ENCODE assay signal across 30 mouse cellular contexts in the genomic region with DNA sequence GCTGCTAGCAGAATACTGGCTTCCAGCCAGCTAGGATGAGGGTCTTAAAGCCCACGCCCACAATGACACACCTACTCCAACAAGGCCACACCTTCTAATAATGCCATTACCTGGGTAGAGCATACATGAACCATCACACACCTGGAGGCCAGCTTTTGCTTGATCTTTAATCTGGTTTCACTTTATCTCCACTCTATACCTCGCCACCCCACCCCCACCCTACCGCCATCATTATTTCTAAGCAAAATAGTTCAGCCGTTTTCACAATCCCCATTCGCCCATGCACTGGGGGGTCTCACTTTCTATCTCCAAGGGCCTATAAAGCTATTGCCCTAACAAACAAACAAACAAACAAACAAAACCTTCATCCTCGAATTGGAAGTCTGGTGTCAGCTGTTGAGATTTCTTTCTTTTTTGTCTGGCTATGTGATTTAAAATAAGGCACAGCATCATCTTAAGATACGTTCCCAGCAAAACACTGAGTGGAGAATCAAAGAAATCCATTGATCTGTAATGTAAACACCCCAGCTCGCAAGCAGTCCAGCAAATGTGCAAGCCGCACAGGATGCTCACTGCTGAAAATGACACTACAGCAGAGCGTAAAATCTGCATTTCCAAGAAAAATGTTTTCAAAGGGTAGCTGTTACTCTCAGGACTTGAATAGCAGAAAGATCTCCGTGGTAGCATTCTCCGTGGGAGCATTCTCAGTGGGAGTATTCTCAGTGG. TPM values are rescaled to one million over a fixed set of nuclear protein-coding genes. Genes with fewer than 3 reads are reported as not detected.
DNase-seq lines count a peak whose midpoint lies in the region; ATAC-seq lines count a peak whose summit lies in the region.
"Had no signal": no experiment of that assay in that cellular context is flagged by ENCODE, and none has a peak within 500 bp of the region (broad histone marks: within the 10 kb centered on the region; RNA-seq: fewer than 3 reads in every experiment).

No protein-coding gene starts in this region.

- WGBS in midbrain, embryonic 12.5 days, result 83% methylated on average over 12 of the region's 12 CpGs
- 85% methylated on average over 12 of the region's 12 CpGs for WGBS in midbrain, embryonic 11.5 days
- 81% methylated on average over 12 of the region's 12 CpGs for WGBS in kidney, embryonic 14.5 days

- no peak overlapping the region for H3K4me2 ChIP-seq in midbrain, embryonic 12.5 days (replicated peaks)
- no peak overlapping the region for H3K4me2 ChIP-seq in midbrain, embryonic 11.5 days
- no peak overlapping the region for H3K4me2 ChIP-seq in kidney, embryonic 14.5 days (replicated peaks; ENCODE audit: low read depth, low read length)
- H3K4me2 ChIP-seq: embryonic facial prominence, embryonic 13.5 days; heart, embryonic 13.5 days; neural tube, embryonic 12.5 days had no signal

- no peaks in the 10 kb centered on the region for H3K27me3 ChIP-seq in midbrain, embryonic 12.5 days
- H3K27me3 ChIP-seq in midbrain, embryonic 11.5 days (ENCODE audit: control insufficient read depth, insufficient read depth, low read length), result no peaks in the 10 kb centered on the region
- H3K27me3 ChIP-seq in kidney, embryonic 14.5 days (ENCODE audit: control insufficient read depth, insufficient read depth, low read length), result no peaks in the 10 kb centered on the region
- H3K27me3 ChIP-seq: embryonic facial prominence, embryonic 13.5 days; heart, embryonic 13.5 days; neural tube, embryonic 12.5 days; Patski had no signal

- no peaks in the 10 kb centered on the region for H3K36me3 ChIP-seq in midbrain, embryonic 12.5 days
- no peaks in the 10 kb centered on the region for H3K36me3 ChIP-seq in midbrain, embryonic 11.5 days (ENCODE audit: control insufficient read depth, insufficient read depth, low read length)
- no peaks in the 10 kb centered on the region for H3K36me3 ChIP-seq in kidney, embryonic 14.5 days (ENCODE audit: control insufficient read depth, insufficient read depth, low read length)
- H3K36me3 ChIP-seq: embryonic facial prominence, embryonic 13.5 days; G1E; heart, embryonic 13.5 days; hindbrain, embryonic 10.5 days; neural tube, embryonic 12.5 days had no signal

- DNase-seq in midbrain, embryonic 11.5 days (ENCODE audit: low spot score, missing footprints), result no peak
- peak; percentile 49 for DNase-seq in CD4-positive helper T cell, adult 2 months (ENCODE audit: low read depth, low spot score)
- DNase-seq in naive thymus-derived CD4-positive, alpha-beta T cell, adult 2 months (ENCODE audit: low read depth), result peak; percentile 60
- DNase-seq in frontal cortex, postnatal 36 days (ENCODE audit: low spot score in 2 of 2), result no peak
- DNase-seq: adrenal gland, postnatal 14 days; cerebellum, adult 11-12 months; cerebellum, postnatal 10 days; heart, adult 2 months; heart, postnatal 10 days; kidney, adult 8-10 months; kidney, postnatal 10 days; liver; lung, adult 2 months; lung, postnatal 10 days; right cerebral cortex, adult 18-20 months; thymus, postnatal 4 days had no signal

- no peak overlapping the region for H3K9ac ChIP-seq in midbrain, embryonic 12.5 days (replicated peaks)
- no peak overlapping the region for H3K9ac ChIP-seq in midbrain, embryonic 11.5 days (ENCODE audit: low read length)
- no peak overlapping the region for H3K9ac ChIP-seq in kidney, embryonic 14.5 days (ENCODE audit: low read depth, low read length)
- H3K9ac ChIP-seq: embryonic facial prominence, embryonic 13.5 days; heart, embryonic 13.5 days; liver, embryonic 14.5 days; neural tube, embryonic 12.5 days had no signal

- H3K27ac ChIP-seq in midbrain, embryonic 12.5 days (replicated peaks), result 0 out of 2 replicates have a peak overlapping the region, but pooled peaks have one; percentile 1
- no peak overlapping the region for H3K27ac ChIP-seq in midbrain, embryonic 11.5 days (ENCODE audit: low read depth, low read length)
- H3K27ac ChIP-seq in kidney, embryonic 14.5 days (ENCODE audit: low read depth, low read length), result no peak overlapping the region
- H3K27ac ChIP-seq: embryonic facial prominence, embryonic 13.5 days; heart, adult 2 months; heart, embryonic 13.5 days; hindbrain, embryonic 10.5 days; liver, embryonic 14.5 days; macrophage; neural tube, embryonic 12.5 days had no signal

- ATAC-seq in midbrain, embryonic 12.5 days (ENCODE audit: low FRiP score, low read depth), result no peak
- ATAC-seq in midbrain, embryonic 11.5 days (ENCODE audit: low FRiP score), result no peak
- peak; percentile 30 for ATAC-seq in CD4-positive, CD25-positive, alpha-beta regulatory T cell, adult 4 months
- no peak for ATAC-seq in kidney, embryonic 14.5 days (ENCODE audit: low FRiP score, low TSS enrichment)
- ATAC-seq: hindbrain, embryonic 16.5 days; intestine, embryonic 16.5 days; Patski had no signal

- H3K4me1 ChIP-seq in midbrain, embryonic 12.5 days, result peaks cover 13% of the 10 kb centered on the region
- peaks cover 4% of the 10 kb centered on the region; the same call in 1 of the 2 replicates for H3K4me1 ChIP-seq in midbrain, embryonic 11.5 days (ENCODE audit: control insufficient read depth, insufficient read depth, low read length)
- no peaks in the 10 kb centered on the region for H3K4me1 ChIP-seq in kidney, embryonic 14.5 days (ENCODE audit: control insufficient read depth, insufficient read depth, low read length)

- H3K9me3 ChIP-seq in midbrain, embryonic 12.5 days, result no peaks in the 10 kb centered on the region
- H3K9me3 ChIP-seq in midbrain, embryonic 11.5 days (ENCODE audit: control insufficient read depth, low read length), result no peaks in the 10 kb centered on the region
- no peaks in the 10 kb centered on the region for H3K9me3 ChIP-seq in kidney, embryonic 14.5 days (ENCODE audit: control insufficient read depth, low read length)
- H3K9me3 ChIP-seq: embryonic facial prominence, embryonic 13.5 days; G1E; heart, embryonic 13.5 days; hindbrain, embryonic 10.5 days; neural tube, embryonic 12.5 days had no signal

- H3K4me3 ChIP-seq in midbrain, embryonic 12.5 days, result no peak overlapping the region
- no peak overlapping the region for H3K4me3 ChIP-seq in midbrain, embryonic 11.5 days (ENCODE audit: low read depth, low read length)
- H3K4me3 ChIP-seq in kidney, embryonic 14.5 days (ENCODE audit: low read length), result no peak overlapping the region
- H3K4me3 ChIP-seq: embryonic facial prominence, embryonic 13.5 days; heart, adult 2 months; heart, embryonic 13.5 days; hindbrain, embryonic 10.5 days; neural tube, embryonic 12.5 days had no signal

RNA-seq across cellular contexts. Expression of a gene that starts 13.9 kb away (rescaled TPM):
- not detected in 2 replicates for polyA plus RNA-seq in midbrain, embryonic 12.5 days (2016; fragmentation: Nextera tagmentation; extraction: Ambion mirVana)
- not detected in 2 replicates for polyA plus RNA-seq in midbrain, embryonic 11.5 days (2014; fragmentation: Nextera tagmentation; extraction: Ambion mirVana)
- 1 to 10 TPM; 2.0 to 2.1 TPM for polyA plus RNA-seq in CD4-positive, CD25-positive, alpha-beta regulatory T cell, adult 4 months (2017; shearing (Covaris generic))
- 0.53 and 0.71 TPM in 2 replicates for polyA plus RNA-seq in kidney, embryonic 14.5 days (2014; fragmentation: Nextera tagmentation; extraction: Ambion mirVana)
- polyA plus RNA-seq: embryonic facial prominence, embryonic 13.5 days; forebrain, embryonic 11.5 days; G1E; heart, adult 2 months; heart, embryonic 13.5 days; hindbrain, embryonic 16.5 days; intestine, embryonic 16.5 days; liver, embryonic 14.5 days; macrophage; neural tube, embryonic 12.5 days; Patski had no signal

RNA-seq across cellular contexts. Expression of a gene that starts 59.9 kb away (rescaled TPM):
- polyA plus RNA-seq in midbrain, embryonic 12.5 days (2016; fragmentation: Nextera tagmentation; extraction: Ambion mirVana), result 0.31 and 0.47 TPM in 2 replicates
- polyA plus RNA-seq in midbrain, embryonic 11.5 days (2014; fragmentation: Nextera tagmentation; extraction: Ambion mirVana), result 0.21 and 0.33 TPM in 2 replicates
- polyA plus RNA-seq in CD4-positive, CD25-positive, alpha-beta regulatory T cell, adult 4 months (2017; shearing (Covaris generic)), result 100 to 1,000 TPM; 342 to 463 TPM
- 0.17 and 0.57 TPM in 2 replicates for polyA plus RNA-seq in kidney, embryonic 14.5 days (2014; fragmentation: Nextera tagmentation; extraction: Ambion mirVana)
- polyA plus RNA-seq: G1E had no signal

Comparison
In these comparisons a context has a peak if more than half of its experiments do, and no peak if none do; other contexts are left out.
1. DNase-seq: peak in CD4-positive helper T cell, adult 2 months (single experiment) and naive thymus-derived CD4-positive, alpha-beta T cell, adult 2 months (single experiment); none in midbrain, embryonic 11.5 days (single experiment) and frontal cortex, postnatal 36 days (0 of 2).
2. RNA of a gene that starts 59.9 kb away (polyA plus RNA-seq): 342 to 463 TPM in CD4-positive, CD25-positive, alpha-beta regulatory T cell, adult 4 months; 0.17 to 0.57 TPM in kidney, embryonic 14.5 days, 0.21 to 0.33 TPM in midbrain, embryonic 11.5 days and 0.31 to 0.47 TPM in midbrain, embryonic 12.5 days; every median in the first group is over 100 times any median in the second.